Mouse (Mus musculus) midbrain, postnatal 0 days (tissue): ENCODE results near the gene Olfr49. TPM values are rescaled to one million over a fixed set of nuclear protein-coding genes. Genes with fewer than 3 reads are reported as not detected.

ENCODE experiments used
- ATAC-seq: fragments of 200-750 bp; cut with Nextera tagmentation; 2 replicates; pipeline ENCODE4 v1.8.0; 2017; ENCODE audit warnings: moderate number of reproducible peaks, mild to moderate bottlenecking, moderate TSS enrichment, moderate library complexity; ENCODE audit not compliant: low FRiP score
- DNase-seq: peaks from one replicate; pipeline ENCODE4 v3.0.0-alpha.2; 2015; ENCODE audit warnings: low spot score
- H3K27ac ChIP-seq: fragments of 300-500 bp; sonication (generic); 2 replicates; pipeline ENCODE4 v1.5.1; 2014; ENCODE audit warnings: low read depth, mild to moderate bottlenecking, low read length, mixed read lengths
- H3K27me3 ChIP-seq: fragments of 300-500 bp; sonication (generic); 2 replicates; pipeline ENCODE4 v1.6.1; 2014; ENCODE audit warnings: low read length, control low read depth, mixed read lengths; ENCODE audit not compliant: insufficient read depth
- H3K36me3 ChIP-seq: fragments of 300-500 bp; sonication (generic); 2 replicates; pipeline ENCODE4 v1.6.1; 2014; ENCODE audit warnings: low read length, control low read depth, mixed read lengths; ENCODE audit not compliant: insufficient read depth
- H3K4me1 ChIP-seq: fragments of 300-500 bp; sonication (generic); 2 replicates; pipeline ENCODE4 v1.6.1; 2014; ENCODE audit warnings: mild to moderate bottlenecking, control low read depth, antibody characterized with exemption, low read length, mixed read lengths; ENCODE audit not compliant: insufficient read depth
- H3K4me2 ChIP-seq: fragments of 300-500 bp; sonication (generic); 2 replicates; pipeline ENCODE4 v1.6.1; 2014; ENCODE audit warnings: low read depth, mild to moderate bottlenecking, low read length, mixed read lengths; ENCODE audit not compliant: poor library complexity, severe bottlenecking
- H3K4me3 ChIP-seq: fragments of 300-500 bp; sonication (generic); 2 replicates; pipeline ENCODE4 v1.5.1; 2014; ENCODE audit warnings: low read depth, mild to moderate bottlenecking, low read length, moderate library complexity
- H3K9ac ChIP-seq: fragments of 300-500 bp; sonication (generic); replicated peaks from 2 replicates; pipeline ENCODE4 v1.6.1; 2014; ENCODE audit warnings: mild to moderate bottlenecking, low read length, moderate library complexity, mixed read lengths; ENCODE audit not compliant: poor library complexity, severe bottlenecking
- H3K9me3 ChIP-seq: fragments of 300-500 bp; sonication (generic); 2 replicates; pipeline ENCODE4 v1.6.1; 2016; ENCODE audit warnings: low read length, control low read depth
- CTCF ChIP-seq: IDR thresholded peaks from 2 replicates; pipeline ENCODE4 v1.5.1; 2016; ENCODE audit warnings: antibody characterized with exemption, mild to moderate bottlenecking
- WGBS: fragments of 180-500 bp; shearing (Covaris S2); extraction: QIAGEN DNeasy Blood & Tissue Kit; methylation state at CpG from one replicate; pipeline ENCODE4 v1.1.7; 2014; 5-methylcytosine and 5-hydroxymethylcytosine counted together
- polyA plus RNA-seq: library from polyadenylated mRNA; unstranded; fragments of >200 nt; fragmentation: Nextera tagmentation; extraction: Ambion mirVana; gene quantifications from 2 replicates; pipeline ENCODE4 v1.2.1, GENCODE M21; 2015
- total RNA-seq: library from RNA; depleted of rRNA; stranded (reverse); fragments of >200 nt; gene quantifications from 2 replicates; pipeline ENCODE4 v1.2.3, GENCODE M21; 2014

Gene Olfr49
- total and polyA plus RNA-seq, 2 experiments from 2014 or later, result not detected

DNA sequence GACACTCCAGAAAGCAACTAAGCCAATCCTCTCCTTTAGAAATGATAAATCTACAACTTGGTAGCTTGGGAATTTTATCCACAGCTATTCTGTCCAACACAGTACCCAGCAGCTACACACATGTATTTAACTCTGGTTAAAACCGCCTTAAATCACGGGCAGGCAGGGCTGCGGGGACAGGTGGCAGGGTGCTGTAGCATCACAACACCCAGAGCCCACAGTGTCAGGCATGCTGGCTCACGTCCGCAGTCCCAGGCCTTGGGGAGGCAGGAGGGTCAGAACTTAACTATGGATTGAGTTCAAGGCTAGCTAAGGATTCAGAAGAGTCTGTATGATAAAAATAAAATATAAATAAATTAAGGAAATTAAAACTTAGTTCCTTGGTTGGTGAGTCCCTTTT is 47.9 kb downstream of the Olfr49 start:
- Histone ChIP-seq H3K4me1 (no peaks in the 10 kb centered on the region), H3K27me3 (no peaks in the 10 kb centered on the region), H3K4me3 (no peak overlapping the region), H3K9me3 (no peaks in the 10 kb centered on the region), H3K27ac (no peak overlapping the region), H3K9ac (no peak overlapping the region), H3K36me3 (peaks cover 18% of the 10 kb centered on the region), H3K4me2 (no peak overlapping the region)
- TF ChIP-seq CTCF, result no peak
- ATAC-seq (no peak), DNase-seq (no peak)
- 89% methylated on average over 5 of the region's 5 CpGs for WGBS

DNA sequence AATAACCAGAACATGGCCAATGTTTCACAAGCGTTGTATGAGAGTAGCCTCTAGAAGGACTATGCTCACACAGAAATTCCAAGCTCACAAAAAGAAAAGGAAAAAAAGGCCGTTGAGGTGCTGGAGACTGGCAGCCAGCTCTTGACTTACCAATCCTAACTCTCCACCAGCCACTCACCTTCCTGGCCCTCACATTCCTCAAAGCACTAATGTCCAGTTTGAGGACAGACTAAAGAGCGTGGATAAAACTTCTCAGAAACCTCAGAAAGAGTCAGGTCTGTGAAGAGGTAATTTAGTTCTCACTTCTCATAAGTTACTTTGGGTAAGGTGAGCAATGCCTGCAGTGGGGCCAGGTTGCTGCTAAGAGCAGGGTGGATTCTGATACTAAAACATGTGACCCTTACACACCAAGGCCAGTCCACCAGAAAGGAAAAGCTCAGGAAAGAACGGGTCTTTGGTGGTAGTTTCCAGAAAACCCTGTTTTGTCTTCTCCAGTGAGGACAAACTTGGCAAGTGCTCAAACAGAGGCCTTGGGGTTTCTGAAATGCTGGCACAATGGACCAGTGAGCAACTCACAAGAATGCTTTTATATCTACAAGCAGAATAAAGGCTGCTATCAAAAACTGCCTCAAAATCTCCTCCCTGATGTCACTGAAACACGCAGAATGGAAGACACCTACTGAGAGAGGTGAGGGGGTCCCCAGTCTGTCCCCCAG is 48.8 kb downstream of the Olfr49 start:
- ATAC-seq (no peak), DNase-seq (no peak)
- H3K27ac ChIP-seq, result no peak overlapping the region
- H3K4me3 ChIP-seq, result no peak overlapping the region
- TF ChIP-seq CTCF, result no peak
- H3K9ac ChIP-seq, result no peak overlapping the region
- peaks cover 9% of the 10 kb centered on the region; the same call in 1 of the 2 replicates for H3K36me3 ChIP-seq
- WGBS, result 81% methylated on average over 5 of the region's 5 CpGs
- H3K27me3 ChIP-seq, result no peaks in the 10 kb centered on the region
- no peaks in the 10 kb centered on the region for H3K4me1 ChIP-seq
- no peak overlapping the region for H3K4me2 ChIP-seq
- no peaks in the 10 kb centered on the region for H3K9me3 ChIP-seq

DNA sequence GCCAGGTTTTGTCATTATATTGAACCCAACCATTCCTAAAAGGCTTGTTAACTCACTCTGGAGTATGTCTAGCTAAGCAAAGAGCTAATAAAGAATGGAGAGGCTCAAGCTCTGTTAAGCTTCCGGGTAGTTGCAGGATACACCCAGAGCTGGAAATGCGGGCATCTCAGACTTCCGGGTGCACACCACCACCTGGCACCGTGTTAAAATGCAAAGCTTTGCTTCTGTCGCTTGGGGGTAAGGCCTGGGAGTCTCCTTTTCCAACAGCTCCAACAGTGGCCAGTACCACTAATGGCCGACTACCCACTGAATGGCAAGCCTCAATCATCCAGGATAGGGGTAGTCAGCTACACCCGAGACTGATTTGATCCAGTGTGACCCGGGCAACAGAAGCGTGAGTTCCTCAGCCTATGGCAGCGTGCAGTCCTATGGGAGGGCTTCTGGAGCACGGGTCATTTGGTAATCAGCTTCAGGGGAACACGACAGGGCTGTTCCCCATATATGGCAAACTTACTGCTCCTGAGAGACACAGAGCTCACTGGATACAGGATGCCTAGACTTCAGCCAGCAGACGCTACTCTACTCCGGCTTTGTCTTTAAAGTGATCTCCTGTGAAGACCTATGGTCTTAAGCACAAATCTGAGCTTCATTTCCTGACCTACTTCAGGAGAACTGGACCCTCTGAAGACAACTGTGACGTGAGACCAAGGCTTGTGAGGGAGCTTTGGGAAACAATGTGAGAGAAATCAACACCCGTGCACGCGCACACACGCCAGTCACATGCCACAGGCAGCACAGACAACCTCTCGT is 50.3 kb downstream of the Olfr49 start:
- TF ChIP-seq CTCF, result no peak
- H3K4me3 ChIP-seq, result no peak overlapping the region
- H3K9me3 ChIP-seq, result no peaks in the 10 kb centered on the region
- H3K27me3 ChIP-seq, result no peaks in the 10 kb centered on the region
- 76% methylated on average over 20 of the region's 20 CpGs for WGBS
- ATAC-seq, result no peak
- no peak overlapping the region for H3K4me2 ChIP-seq
- H3K36me3 ChIP-seq, result peaks cover 4% of the 10 kb centered on the region; the same call in 1 of the 2 replicates
- DNase-seq, result no peak
- H3K4me1 ChIP-seq, result no peaks in the 10 kb centered on the region
- H3K9ac ChIP-seq, result no peak overlapping the region
- no peak overlapping the region for H3K27ac ChIP-seq

DNA sequence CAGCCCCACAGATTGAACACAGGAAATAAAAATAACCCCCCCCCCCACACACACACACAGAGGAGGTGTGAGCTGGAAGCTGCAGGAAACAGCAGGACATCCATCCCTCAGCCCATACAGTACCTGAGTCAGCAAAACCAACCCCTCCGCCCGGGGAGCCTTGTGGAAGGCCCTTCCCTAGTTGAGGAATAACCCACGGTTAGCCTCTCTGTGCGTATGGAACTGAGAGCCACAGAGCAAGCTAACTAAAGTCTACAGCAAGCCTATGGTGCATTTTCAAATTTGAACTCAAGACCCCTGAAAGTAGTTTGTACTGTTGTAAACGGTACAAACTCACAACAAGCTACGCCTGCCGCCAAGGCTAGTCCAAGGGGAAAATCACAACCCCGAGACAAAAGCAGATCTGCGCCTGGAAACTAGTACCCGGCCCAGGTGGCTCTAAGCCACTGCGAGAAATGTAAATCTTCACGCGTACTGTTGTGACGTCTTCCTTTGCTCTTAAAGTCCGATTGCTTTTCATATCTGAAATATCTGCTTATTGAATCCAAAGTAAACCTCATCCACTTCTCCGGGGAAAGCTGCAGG is 51.1 kb downstream of the Olfr49 start:
- no peak for DNase-seq

DNA sequence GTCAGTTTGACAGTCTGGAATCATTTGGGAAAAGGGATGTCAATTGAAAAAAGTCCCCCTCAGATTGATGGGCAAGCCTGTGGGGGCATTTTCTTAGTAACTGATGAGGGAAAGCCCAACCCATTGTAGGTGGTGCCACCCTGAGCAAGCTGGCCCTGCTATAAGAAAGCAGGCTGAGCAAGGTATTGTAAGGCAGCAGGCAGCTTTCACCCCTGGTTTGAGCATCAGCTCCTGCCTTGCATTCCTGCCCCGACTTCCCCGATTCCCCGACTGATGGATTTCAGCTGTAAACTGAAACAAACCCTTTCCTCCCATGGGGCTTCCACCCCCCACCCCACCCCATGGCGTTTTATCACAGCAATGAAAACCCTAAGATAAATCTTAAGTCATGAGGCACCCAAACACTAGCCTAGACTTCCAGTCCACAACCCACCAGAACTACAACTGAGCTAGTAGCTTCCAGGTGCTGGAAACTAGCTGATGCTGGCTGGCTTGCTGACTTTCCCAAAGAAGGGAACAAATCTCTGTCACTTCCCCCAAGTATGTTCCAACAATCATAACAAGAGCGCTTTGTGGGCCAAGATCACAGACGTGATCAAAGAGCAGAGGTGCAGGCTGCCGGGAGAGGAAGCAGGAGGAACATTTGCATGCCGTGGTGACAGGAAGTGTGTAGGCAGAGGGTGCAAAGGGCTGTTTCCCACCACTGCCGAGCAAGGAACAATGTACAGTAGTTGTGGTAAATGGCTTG is 51.8 kb downstream of the Olfr49 start:
- H3K4me1 ChIP-seq, result peaks cover 8% of the 10 kb centered on the region; the same call in 1 of the 2 replicates
- H3K9me3 ChIP-seq, result no peaks in the 10 kb centered on the region
- peaks cover 4% of the 10 kb centered on the region; the same call in 1 of the 2 replicates for H3K36me3 ChIP-seq
- H3K9ac ChIP-seq, result no peak overlapping the region
- H3K27me3 ChIP-seq, result no peaks in the 10 kb centered on the region
- H3K4me3 ChIP-seq, result no peak overlapping the region
- no peak for DNase-seq
- no peak for TF ChIP-seq CTCF
- H3K4me2 ChIP-seq, result no peak overlapping the region
- no peak overlapping the region for H3K27ac ChIP-seq
- 47% methylated on average over 9 of the region's 9 CpGs for WGBS
- no peak for ATAC-seq

More for the DNA sequence above, 51.1 kb downstream of the Olfr49 start:
- Histone ChIP-seq H3K27ac (no peak overlapping the region), H3K4me2 (no peak overlapping the region), H3K27me3 (no peaks in the 10 kb centered on the region), H3K4me1 (peaks cover 6% of the 10 kb centered on the region; the same call in 1 of the 2 replicates), H3K4me3 (no peak overlapping the region), H3K9ac (no peak overlapping the region), H3K9me3 (no peaks in the 10 kb centered on the region), H3K36me3 (peaks cover 4% of the 10 kb centered on the region; the same call in 1 of the 2 replicates)
- no peak for TF ChIP-seq CTCF
- ATAC-seq, result no peak
- WGBS, result 69% methylated on average over 16 of the region's 16 CpGs
